Mouse (Mus musculus) erythroblast, embryonic 14.5 days (primary cell): ENCODE data around the gene Hsd17b3. TPM values are rescaled to one million over a fixed set of nuclear protein-coding genes. Genes with fewer than 3 reads are reported as not detected.

ENCODE experiments used
- H3K27me3 ChIP-seq: 2 replicates; pipeline ENCODE4 v1.6.1; 2012; ENCODE audit warnings: inconsistent platforms; ENCODE audit not compliant: control insufficient read depth
- H3K36me3 ChIP-seq: 2 replicates; pipeline ENCODE4 v1.6.1; 2012; ENCODE audit warnings: mild to moderate bottlenecking, inconsistent platforms; ENCODE audit not compliant: control insufficient read depth
- H3K4me1 ChIP-seq: 2 replicates; pipeline ENCODE4 v1.6.1; 2012; ENCODE audit warnings: inconsistent platforms; ENCODE audit not compliant: control insufficient read depth
- H3K4me3 ChIP-seq: replicated peaks from 2 replicates; pipeline ENCODE3; 2012; ENCODE audit warnings: moderate library complexity, mild to moderate bottlenecking, inconsistent platforms
- H3K9me3 ChIP-seq: 2 replicates; pipeline ENCODE4 v1.6.1; 2012; ENCODE audit warnings: low read length, inconsistent platforms, mixed read lengths; ENCODE audit not compliant: control insufficient read depth
- GATA1 ChIP-seq: IDR thresholded peaks from 2 replicates; pipeline ENCODE4 v1.6.1; 2012; ENCODE audit warnings: low read length, inconsistent platforms, mixed read lengths
- TAL1 ChIP-seq: IDR thresholded peaks from 3 replicates; pipeline ENCODE4 v1.6.1; 2012; ENCODE audit warnings: low read length, inconsistent platforms, mixed read lengths
- polyA plus RNA-seq: library from polyadenylated mRNA; stranded (reverse); fragments of >175 nt; gene quantifications from 2 replicates; pipeline ENCODE4 v1.2.3, GENCODE M21; 2012

Gene Hsd17b3
- polyA plus RNA-seq, 1 experiment, result not detected

DNA sequence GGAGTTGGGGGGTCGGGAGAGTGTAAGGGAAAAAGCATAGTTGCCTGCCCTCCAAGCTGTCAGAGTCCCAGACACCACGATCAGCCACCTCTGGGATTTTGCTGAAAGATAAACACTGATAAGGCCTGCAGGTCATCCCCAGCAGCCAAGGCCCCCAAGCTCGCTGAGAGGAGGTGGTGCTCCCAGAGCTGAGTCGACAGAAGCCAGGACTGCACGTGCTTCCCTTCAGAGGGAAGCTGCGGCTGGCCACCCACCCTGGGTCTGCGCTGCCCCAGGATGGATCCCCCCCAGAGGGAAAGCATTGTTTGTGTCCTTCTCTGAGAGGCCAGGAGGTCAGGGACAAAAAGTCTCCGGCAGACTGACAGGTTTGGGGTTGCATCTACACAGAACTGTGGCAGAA lies 54.0 kb downstream of the Hsd17b3 start:
- Histone ChIP-seq H3K36me3 (no peaks in the 10 kb centered on the region), H3K27me3 (no peaks in the 10 kb centered on the region), H3K9me3 (no peaks in the 10 kb centered on the region), H3K4me1 (no peaks in the 10 kb centered on the region), H3K4me3 (no peak overlapping the region)
- TF ChIP-seq GATA1 (no peak), TAL1 (no peak)

DNA sequence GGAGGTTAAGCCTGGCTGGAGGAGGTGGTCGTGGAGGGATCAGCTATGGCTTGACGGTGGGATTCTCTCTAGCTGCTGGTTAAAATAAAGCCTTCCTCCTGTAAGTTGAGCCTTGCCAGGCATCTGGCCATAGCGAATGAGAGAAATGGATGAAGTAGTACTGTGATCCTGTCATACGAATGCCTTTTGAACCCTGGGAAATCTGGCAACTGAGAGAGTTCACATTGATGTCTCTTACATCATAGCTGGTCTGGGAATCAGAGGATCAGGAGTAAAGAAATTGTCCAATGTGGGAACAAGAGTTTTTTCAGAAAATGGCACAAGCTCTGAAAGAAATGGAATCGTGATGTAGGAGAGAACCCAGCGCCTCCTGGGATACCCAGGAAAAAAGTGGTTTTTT lies 55.1 kb downstream of the Hsd17b3 start:
- Histone ChIP-seq H3K9me3 (no peaks in the 10 kb centered on the region), H3K27me3 (no peaks in the 10 kb centered on the region), H3K36me3 (no peaks in the 10 kb centered on the region), H3K4me1 (no peaks in the 10 kb centered on the region), H3K4me3 (no peak overlapping the region)
- TF ChIP-seq GATA1 (no peak), TAL1 (no peak)

DNA sequence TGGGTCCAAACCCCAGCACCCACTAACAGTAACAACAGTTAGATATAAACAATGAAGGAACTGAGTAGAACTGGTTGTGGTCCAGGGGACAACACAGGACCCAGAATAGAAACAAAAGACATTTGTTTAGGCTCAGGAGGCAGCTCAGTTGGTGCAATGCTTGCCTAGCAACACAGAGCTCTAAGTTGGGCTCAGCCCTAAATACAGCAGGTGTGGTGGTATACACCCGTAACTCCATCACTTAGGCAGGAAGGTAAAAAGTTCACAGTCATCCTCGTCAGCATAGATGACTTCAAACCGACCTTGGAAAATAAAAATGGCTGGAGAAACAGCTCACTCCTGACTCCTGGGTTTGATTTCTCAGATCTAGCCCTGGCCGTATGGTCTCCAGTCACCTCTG lies 55.8 kb downstream of the Hsd17b3 start:
- TF ChIP-seq TAL1 (no peak), GATA1 (no peak)
- Histone ChIP-seq H3K4me1 (no peaks in the 10 kb centered on the region), H3K36me3 (no peaks in the 10 kb centered on the region), H3K9me3 (no peaks in the 10 kb centered on the region), H3K27me3 (no peaks in the 10 kb centered on the region), H3K4me3 (no peak overlapping the region)

DNA sequence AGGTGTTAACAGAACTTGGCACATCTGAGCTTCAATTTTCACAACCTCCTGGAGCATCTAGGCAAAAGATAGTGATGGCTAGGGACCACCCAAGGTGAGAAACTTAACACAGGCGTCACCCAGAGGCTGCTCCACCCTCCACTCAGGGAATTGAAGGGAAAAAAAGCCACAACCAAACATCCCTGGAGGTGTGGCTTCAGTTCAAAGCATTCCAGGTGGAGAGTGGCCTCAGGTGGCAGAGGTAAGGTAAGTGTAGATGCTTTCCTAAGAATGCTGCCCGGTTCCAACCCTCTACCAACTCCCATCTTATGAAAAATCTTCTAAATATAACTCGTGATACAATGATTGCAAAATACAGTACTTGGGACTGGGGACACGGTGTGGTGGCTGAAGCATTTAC lies 57.8 kb downstream of the Hsd17b3 start:
- no peaks in the 10 kb centered on the region for H3K36me3 ChIP-seq
- no peaks in the 10 kb centered on the region for H3K27me3 ChIP-seq
- H3K9me3 ChIP-seq, result no peaks in the 10 kb centered on the region
- H3K4me1 ChIP-seq, result no peaks in the 10 kb centered on the region
- no peak for TF ChIP-seq TAL1
- no peak for TF ChIP-seq GATA1
- no peak overlapping the region for H3K4me3 ChIP-seq

DNA sequence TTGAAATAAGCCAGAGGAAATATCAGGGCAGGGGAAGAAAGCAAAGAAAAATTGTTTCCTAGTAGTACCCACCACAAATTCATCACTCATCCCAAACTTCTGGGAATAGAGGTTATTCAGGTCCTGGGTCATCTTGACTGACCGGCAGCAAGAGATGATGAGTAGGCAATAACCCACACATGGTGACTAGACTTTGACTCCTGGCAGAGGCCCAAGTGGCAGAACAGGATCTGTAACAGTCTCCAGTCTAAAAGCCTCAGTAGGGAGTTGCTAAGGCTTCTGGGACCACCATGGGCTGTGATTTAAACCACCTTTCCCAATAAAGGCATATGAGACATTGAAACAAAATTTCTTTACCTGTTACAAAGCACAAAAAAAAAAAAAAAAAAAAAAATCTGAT lies 58.2 kb downstream of the Hsd17b3 start:
- Histone ChIP-seq H3K4me3 (no peak overlapping the region), H3K27me3 (no peaks in the 10 kb centered on the region), H3K36me3 (no peaks in the 10 kb centered on the region), H3K9me3 (no peaks in the 10 kb centered on the region), H3K4me1 (no peaks in the 10 kb centered on the region)
- TF ChIP-seq TAL1, result no peak
- no peak for TF ChIP-seq GATA1

DNA sequence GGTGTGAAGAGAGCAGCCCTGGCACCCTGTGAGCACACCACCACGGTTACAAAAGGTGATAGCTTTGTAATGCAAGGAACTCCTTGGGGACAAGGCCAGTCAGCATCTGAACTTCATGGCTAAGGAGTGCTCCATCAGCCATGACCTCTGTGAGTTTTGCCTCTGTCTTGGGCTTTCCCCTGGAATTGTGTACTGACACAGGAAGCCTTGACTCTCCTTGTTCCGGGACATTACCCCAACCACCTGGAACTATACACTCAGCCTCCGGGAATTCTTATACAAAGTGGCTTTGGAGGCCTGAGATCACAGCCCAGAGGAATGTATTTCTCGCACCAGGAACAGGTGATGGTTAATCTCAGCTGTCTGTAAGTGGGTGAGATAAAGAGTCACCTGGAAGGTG lies 64.2 kb downstream of the Hsd17b3 start:
- Histone ChIP-seq H3K27me3 (no peaks in the 10 kb centered on the region), H3K4me3 (no peak overlapping the region), H3K9me3 (no peaks in the 10 kb centered on the region), H3K36me3 (no peaks in the 10 kb centered on the region), H3K4me1 (no peaks in the 10 kb centered on the region)
- TF ChIP-seq TAL1, result no peak
- TF ChIP-seq GATA1, result no peak

DNA sequence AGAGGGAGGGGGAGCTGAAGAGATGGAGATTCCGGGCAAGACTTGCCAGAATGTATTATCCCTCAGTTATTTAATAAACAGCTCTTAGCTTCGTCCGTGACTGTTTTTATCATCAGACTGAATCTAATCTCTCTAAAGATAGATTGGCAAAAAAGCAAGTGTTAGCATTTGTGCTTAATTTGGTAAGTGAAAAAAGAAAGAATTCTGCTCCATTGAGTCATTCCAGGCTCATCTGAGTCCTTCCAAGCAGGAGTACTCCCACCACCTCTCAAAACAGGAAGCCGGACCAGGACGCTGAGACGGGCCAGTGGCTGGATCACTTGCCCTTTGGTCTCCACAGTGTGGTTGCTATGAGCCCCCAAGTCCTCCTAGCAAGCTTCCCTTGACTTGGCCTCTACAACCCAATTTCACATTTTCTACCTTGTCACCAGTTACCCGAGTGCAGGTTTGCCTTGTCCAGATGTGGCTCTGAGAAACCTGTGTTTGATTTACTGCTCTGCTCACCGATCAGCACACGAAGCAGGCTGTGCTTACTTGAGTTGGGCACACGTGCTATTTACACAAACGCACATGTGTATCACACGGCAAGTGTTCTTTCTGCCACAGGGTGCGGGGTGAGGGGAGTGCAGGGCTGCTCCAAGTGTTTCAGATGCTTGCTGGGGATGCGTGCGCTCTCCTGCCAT lies 66.1 kb downstream of the Hsd17b3 start:
- Histone ChIP-seq H3K4me1 (no peaks in the 10 kb centered on the region), H3K4me3 (no peak overlapping the region), H3K27me3 (no peaks in the 10 kb centered on the region), H3K36me3 (no peaks in the 10 kb centered on the region), H3K9me3 (no peaks in the 10 kb centered on the region)
- no peak for TF ChIP-seq GATA1
- TF ChIP-seq TAL1, result no peak

DNA sequence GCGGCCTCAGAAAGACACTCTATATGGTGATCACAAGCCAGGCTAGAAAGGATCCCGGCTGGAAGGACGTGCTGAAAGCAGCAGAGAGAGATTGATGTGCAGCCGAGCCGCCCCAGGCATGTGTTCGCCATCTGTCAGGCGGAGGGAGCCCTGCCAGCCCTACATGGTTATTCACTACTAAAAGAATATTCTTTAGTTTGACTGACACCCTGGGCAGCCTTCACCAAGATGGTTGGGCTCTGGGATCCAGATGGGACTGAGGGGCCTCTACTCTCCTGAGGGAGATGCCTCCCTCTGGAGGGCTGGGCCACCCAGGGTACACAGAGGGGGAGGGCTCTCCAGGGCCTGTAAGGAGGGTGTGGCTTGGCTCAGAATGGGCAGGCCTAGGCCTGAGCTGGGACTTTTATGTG lies 68.1 kb downstream of the Hsd17b3 start:
- TF ChIP-seq GATA1 (no peak), TAL1 (no peak)
- no peaks in the 10 kb centered on the region for H3K36me3 ChIP-seq
- H3K27me3 ChIP-seq, result no peaks in the 10 kb centered on the region

DNA sequence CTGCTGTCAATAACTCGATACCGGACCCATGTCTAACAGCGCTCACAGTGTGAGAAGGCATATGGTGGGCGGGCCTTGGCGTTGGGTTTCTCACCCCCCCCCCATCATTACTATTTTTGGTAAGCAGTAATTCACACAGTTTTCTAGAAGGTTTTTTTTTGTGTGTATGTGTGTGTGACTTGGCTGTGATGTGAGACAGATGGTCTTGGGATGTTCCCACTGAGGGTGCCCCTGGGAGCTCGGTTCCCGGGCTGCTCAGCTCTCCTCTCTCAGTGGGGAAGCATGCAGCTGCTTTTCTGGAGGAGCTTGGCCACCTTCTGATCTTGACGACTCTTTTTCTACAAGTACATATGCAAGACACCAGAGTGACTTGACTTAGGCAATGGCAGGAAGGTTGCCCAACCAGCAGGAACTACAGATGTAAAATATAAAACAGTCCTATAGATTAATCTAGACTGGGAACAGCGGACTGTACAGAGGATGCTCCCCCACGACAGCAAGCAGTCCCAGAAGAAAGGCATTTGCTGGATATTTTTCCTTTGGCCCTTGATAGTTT lies 70.4 kb downstream of the Hsd17b3 start:
- H3K4me1 ChIP-seq, result no peaks in the 10 kb centered on the region
- no peaks in the 10 kb centered on the region for H3K27me3 ChIP-seq
- no peaks in the 10 kb centered on the region for H3K36me3 ChIP-seq
- H3K4me3 ChIP-seq, result no peak overlapping the region
- TF ChIP-seq GATA1 (no peak), TAL1 (no peak)
- no peaks in the 10 kb centered on the region for H3K9me3 ChIP-seq

More for the DNA sequence above, 68.1 kb downstream of the Hsd17b3 start:
- H3K4me1 ChIP-seq, result no peaks in the 10 kb centered on the region
- no peaks in the 10 kb centered on the region for H3K9me3 ChIP-seq
- no peak overlapping the region for H3K4me3 ChIP-seq
